Mouse (Mus musculus): Measurements from ENCODE around the gene Rilpl1. TPM values are rescaled to one million over a fixed set of nuclear protein-coding genes. Genes with fewer than 3 reads are reported as not detected.

The Rilpl1 gene
- polyA plus RNA-seq, 1 experiment from 2014 or later, result 13.9 TPM

DNA sequence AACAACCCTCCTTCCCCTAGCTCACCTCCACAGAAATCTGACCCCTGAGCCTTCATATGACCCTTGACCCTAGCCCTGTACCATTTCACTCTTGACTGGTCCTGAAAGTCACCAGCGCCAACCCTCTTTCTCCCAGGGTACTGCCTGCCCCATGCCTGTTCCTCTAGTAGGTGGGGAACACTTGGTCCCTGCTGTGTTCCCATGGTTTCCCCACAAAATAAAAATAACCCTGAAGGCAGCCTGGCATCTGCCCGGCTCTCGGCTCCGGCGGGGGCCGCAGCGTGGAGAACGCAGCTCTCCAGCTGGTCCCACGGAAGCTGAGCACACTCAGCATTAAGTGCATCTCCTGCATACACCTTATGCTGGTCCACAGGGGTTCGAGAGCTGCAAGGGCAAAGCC, 12.5 kb downstream of the Rilpl1 start:
- Histone ChIP-seq H3K4me2 (ENCODE audit: low read length) (no peak overlapping the region), H3K36me3 (ENCODE audit: control insufficient read depth, insufficient read depth, low read length) (peaks cover 16% of the 10 kb centered on the region), H3K4me3 (ENCODE audit: low read length) (no peak overlapping the region), H3K27ac (ENCODE audit: low read depth, low read length) (no peak overlapping the region), H3K4me1 (ENCODE audit: control insufficient read depth, insufficient read depth, low read depth, low read length) (no peaks in the 10 kb centered on the region), H3K9ac (ENCODE audit: low read depth, low read length) (no peak overlapping the region), H3K9me3 (ENCODE audit: control insufficient read depth, low read length) (no peaks in the 10 kb centered on the region), H3K27me3 (replicated peaks; ENCODE audit: control insufficient read depth, insufficient read depth, low read length) (no peaks in the 10 kb centered on the region)
- no peak for ATAC-seq
- 39% methylated on average over 10 of the region's 10 CpGs for WGBS

DNA sequence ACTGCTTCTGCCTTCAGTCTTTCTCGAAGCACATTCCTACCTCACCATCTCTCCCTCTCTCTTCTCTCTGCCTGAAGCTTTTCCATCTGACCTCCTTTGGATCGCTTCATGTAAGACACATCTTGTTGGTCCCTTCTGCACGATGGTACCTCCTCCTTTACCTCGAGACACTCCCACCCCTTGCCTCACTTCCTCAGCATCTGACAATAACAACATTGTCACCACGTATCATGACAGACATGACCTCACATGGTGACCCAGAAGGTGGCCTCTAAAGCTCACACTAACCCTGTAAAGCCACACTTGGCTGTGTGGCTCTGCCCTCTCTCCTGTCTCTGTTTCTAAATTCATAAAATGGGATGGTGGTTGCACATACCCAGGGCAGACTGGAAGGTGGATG, 15.4 kb downstream of the Rilpl1 start:
- ATAC-seq, result no peak
- Histone ChIP-seq H3K27me3 (replicated peaks; ENCODE audit: control insufficient read depth, insufficient read depth, low read length) (no peaks in the 10 kb centered on the region), H3K4me3 (ENCODE audit: low read length) (no peak overlapping the region), H3K4me1 (ENCODE audit: control insufficient read depth, insufficient read depth, low read depth, low read length) (no peaks in the 10 kb centered on the region), H3K9me3 (ENCODE audit: control insufficient read depth, low read length) (no peaks in the 10 kb centered on the region), H3K4me2 (ENCODE audit: low read length) (no peak overlapping the region), H3K36me3 (ENCODE audit: control insufficient read depth, insufficient read depth, low read length) (peaks cover 20% of the 10 kb centered on the region), H3K27ac (ENCODE audit: low read depth, low read length) (no peak overlapping the region), H3K9ac (ENCODE audit: low read depth, low read length) (no peak overlapping the region)
- WGBS, result 79% methylated on average over 5 of the region's 5 CpGs

DNA sequence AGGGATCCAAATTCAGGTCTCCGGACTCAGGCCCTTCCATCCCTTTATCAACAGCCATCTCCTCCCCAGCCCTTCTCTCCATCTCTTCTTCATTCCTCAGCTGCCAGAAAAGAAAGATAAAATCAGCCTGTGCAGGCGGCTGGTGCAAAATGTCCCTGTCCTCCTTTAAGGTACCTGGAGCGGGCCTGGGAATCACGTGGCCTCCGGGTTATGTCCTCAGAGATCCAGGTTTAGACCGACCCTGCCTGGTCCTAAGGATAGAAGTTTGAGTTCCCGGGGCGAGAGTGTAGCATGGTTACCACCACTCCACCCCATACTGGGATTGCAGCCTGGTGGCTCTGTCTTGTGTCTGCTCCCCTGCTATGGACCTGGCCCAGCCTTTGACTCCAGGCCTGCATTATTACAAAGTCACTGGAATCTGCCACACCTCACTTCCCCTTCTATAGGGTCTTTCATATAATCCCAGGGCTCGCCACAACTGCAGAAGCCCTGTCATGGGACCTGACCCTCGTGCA, 20.6 kb downstream of the Rilpl1 start:
- 87% methylated on average over 10 of the region's 10 CpGs for WGBS

DNA sequence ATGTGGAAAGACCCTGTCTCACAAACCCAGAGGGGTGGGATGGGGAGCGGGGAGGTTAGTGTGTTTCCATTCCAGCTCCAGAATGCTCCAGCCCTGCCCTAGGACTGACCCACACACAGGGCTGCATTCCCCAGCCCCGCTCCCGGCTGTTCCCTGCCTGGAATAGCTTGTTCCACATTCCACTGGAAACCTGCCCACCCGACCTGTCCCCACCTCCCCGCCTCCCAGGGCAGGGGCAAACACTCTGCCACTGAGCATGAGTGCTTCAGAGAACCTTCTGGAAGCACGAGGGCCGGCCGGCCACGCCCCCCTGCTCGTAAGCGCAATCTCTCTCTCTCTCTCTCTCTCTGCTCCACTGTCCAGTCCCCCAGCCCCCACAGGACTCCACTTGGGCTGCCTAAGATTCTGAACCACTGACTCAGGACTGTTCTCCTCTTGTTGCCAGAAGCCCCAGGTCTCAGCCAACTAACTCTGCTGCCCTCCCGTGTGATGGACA, 21.4 kb downstream of the Rilpl1 start:
- Histone ChIP-seq H3K9ac (ENCODE audit: low read depth, low read length) (no peak overlapping the region), H3K4me2 (ENCODE audit: low read length) (no peak overlapping the region), H3K36me3 (ENCODE audit: control insufficient read depth, insufficient read depth, low read length) (peaks cover 17% of the 10 kb centered on the region), H3K4me3 (ENCODE audit: low read length) (no peak overlapping the region), H3K9me3 (ENCODE audit: control insufficient read depth, low read length) (no peaks in the 10 kb centered on the region), H3K27me3 (replicated peaks; ENCODE audit: control insufficient read depth, insufficient read depth, low read length) (no peaks in the 10 kb centered on the region), H3K4me1 (ENCODE audit: control insufficient read depth, insufficient read depth, low read depth, low read length) (no peaks in the 10 kb centered on the region), H3K27ac (ENCODE audit: low read depth, low read length) (no peak overlapping the region; the same call in 1 of the 2 replicates)
- ATAC-seq, result no peak
- 86% methylated on average over 12 of the region's 12 CpGs for WGBS

More for the DNA sequence above, 20.6 kb downstream of the Rilpl1 start:
- no peak overlapping the region for H3K4me3 ChIP-seq (ENCODE audit: low read length)
- no peaks in the 10 kb centered on the region for H3K4me1 ChIP-seq (ENCODE audit: control insufficient read depth, insufficient read depth, low read depth, low read length)
- H3K36me3 ChIP-seq (ENCODE audit: control insufficient read depth, insufficient read depth, low read length), result peaks cover 17% of the 10 kb centered on the region
- H3K27me3 ChIP-seq (replicated peaks; ENCODE audit: control insufficient read depth, insufficient read depth, low read length), result no peaks in the 10 kb centered on the region
- no peak overlapping the region for H3K9ac ChIP-seq (ENCODE audit: low read depth, low read length)
- H3K9me3 ChIP-seq (ENCODE audit: control insufficient read depth, low read length), result no peaks in the 10 kb centered on the region
- H3K27ac ChIP-seq (ENCODE audit: low read depth, low read length), result no peak overlapping the region
- ATAC-seq, result no peak
- no peak overlapping the region for H3K4me2 ChIP-seq (ENCODE audit: low read length)

DNA sequence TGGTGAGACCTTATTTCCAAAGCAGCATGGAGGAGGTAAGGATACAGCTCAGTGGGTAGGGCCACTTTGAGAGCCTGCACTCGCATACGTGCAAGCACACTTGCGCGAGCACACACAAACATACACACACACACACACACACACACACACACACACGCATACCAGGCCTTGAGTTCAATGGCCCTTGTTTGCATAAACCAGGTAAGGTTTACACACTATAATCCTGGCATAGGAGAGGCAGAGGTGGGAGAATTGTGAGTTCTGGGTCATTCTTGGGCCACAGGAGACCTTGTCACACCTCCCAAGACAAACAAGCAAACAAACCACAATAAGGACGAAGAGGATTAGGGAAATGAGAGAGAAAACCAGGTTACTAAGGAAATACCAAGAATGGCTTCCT, 22.0 kb downstream of the Rilpl1 start:
- no peak for ATAC-seq
- Histone ChIP-seq H3K4me2 (ENCODE audit: low read length) (no peak overlapping the region), H3K27me3 (replicated peaks; ENCODE audit: control insufficient read depth, insufficient read depth, low read length) (no peaks in the 10 kb centered on the region), H3K4me3 (ENCODE audit: low read length) (no peak overlapping the region), H3K27ac (ENCODE audit: low read depth, low read length) (no peak overlapping the region), H3K9me3 (ENCODE audit: control insufficient read depth, low read length) (no peaks in the 10 kb centered on the region), H3K4me1 (ENCODE audit: control insufficient read depth, insufficient read depth, low read depth, low read length) (no peaks in the 10 kb centered on the region), H3K9ac (ENCODE audit: low read depth, low read length) (no peak overlapping the region), H3K36me3 (ENCODE audit: control insufficient read depth, insufficient read depth, low read length) (peaks cover 13% of the 10 kb centered on the region)
- 96% methylated on average over 6 of the region's 6 CpGs for WGBS

DNA sequence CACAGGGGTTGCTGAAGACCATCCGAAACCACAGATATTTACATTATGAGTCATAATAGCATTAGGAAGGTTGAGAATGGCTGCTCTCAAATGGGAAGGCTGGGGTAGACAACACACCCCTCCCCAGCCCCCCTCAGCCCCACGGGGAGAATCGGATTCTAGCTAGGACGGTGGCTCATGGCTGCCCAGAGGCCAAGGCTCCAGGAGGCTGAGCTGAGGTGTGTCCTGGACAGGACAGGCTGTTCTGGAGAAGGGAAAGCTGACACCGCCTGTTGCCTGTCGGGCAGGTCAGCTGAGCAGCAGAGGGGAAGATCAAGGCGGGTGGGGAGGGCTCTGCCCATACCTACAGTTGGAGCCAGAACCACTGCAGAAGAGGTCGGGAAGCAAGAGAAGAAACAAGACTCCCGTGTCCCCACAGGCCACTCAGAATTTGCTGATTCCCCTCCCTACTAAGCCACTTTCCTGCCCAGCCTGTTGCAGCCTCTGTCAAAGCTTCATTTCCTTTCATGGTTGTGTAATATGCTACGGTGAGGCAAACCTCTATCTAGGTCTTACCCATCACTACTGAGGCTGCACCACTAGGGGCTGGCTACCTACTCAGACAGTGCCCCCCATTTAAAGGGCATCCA, 24.3 kb downstream of the Rilpl1 start:
- 88% methylated on average over 10 of the region's 10 CpGs for WGBS
- no peak for ATAC-seq
- no peaks in the 10 kb centered on the region for H3K27me3 ChIP-seq (replicated peaks; ENCODE audit: control insufficient read depth, insufficient read depth, low read length)

DNA sequence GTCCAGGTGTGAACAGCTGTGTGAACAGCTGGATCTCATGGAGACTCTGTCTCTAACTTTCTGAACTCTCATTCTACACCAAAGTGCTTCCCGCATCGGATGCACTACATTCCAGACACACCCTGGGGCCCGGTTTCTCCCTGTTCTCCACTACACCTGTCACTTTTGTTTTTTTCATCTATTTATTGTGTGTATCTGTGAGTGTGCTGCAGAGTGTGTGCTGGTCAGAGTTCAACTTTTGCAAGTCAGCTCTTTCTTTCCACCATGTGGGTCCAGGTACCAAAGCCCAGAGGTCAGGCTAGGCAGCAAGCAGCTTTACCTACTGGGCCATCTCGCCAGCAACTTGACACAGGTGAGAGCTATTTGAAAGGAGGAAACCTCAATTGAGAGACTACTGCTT, 26.0 kb downstream of the Rilpl1 start:
- H3K9ac ChIP-seq (ENCODE audit: low read depth, low read length), result no peak overlapping the region
- 92% methylated on average over 4 of the region's 4 CpGs for WGBS
- no peaks in the 10 kb centered on the region for H3K4me1 ChIP-seq (ENCODE audit: control insufficient read depth, insufficient read depth, low read depth, low read length)
- no peak for ATAC-seq
- H3K27ac ChIP-seq (ENCODE audit: low read depth, low read length), result no peak overlapping the region
- no peaks in the 10 kb centered on the region for H3K9me3 ChIP-seq (ENCODE audit: control insufficient read depth, low read length)
- no peak overlapping the region for H3K4me3 ChIP-seq (ENCODE audit: low read length)
- no peaks in the 10 kb centered on the region for H3K27me3 ChIP-seq (replicated peaks; ENCODE audit: control insufficient read depth, insufficient read depth, low read length)
- H3K4me2 ChIP-seq (ENCODE audit: low read length), result no peak overlapping the region
- peaks cover 3% of the 10 kb centered on the region; the same call in 1 of the 2 replicates for H3K36me3 ChIP-seq (ENCODE audit: control insufficient read depth, insufficient read depth, low read length)

More for the DNA sequence above, 24.3 kb downstream of the Rilpl1 start:
- no peak overlapping the region for H3K4me3 ChIP-seq (ENCODE audit: low read length)
- H3K27ac ChIP-seq (ENCODE audit: low read depth, low read length), result no peak overlapping the region
- H3K36me3 ChIP-seq (ENCODE audit: control insufficient read depth, insufficient read depth, low read length), result peaks cover 3% of the 10 kb centered on the region; the same call in 1 of the 2 replicates
- H3K9me3 ChIP-seq (ENCODE audit: control insufficient read depth, low read length), result no peaks in the 10 kb centered on the region
- H3K4me1 ChIP-seq (ENCODE audit: control insufficient read depth, insufficient read depth, low read depth, low read length), result no peaks in the 10 kb centered on the region
- H3K9ac ChIP-seq (ENCODE audit: low read depth, low read length), result no peak overlapping the region
- no peak overlapping the region for H3K4me2 ChIP-seq (ENCODE audit: low read length)

DNA sequence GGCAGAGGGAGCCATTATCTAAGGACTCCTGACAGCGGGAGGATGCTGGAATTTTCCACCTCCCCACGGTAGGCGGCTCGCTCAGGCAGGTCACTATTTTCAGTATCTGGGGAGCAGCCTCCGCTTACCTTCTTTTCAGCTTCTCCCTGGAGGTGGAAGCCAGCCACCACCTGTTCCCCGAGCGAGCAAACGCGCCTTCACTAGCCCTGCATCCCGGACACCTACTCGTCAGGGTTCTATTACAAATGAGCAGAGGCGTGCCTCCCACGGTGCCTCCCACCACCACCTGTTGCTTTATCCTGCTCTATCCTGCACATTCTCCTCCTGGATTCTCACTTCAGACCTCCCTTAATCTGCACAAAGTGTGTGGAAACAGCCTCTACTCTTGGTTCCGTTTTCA, 27.4 kb downstream of the Rilpl1 start:
- no peak overlapping the region for H3K4me3 ChIP-seq (ENCODE audit: low read length)
- peaks cover 3% of the 10 kb centered on the region for H3K36me3 ChIP-seq (ENCODE audit: control insufficient read depth, insufficient read depth, low read length)

DNA sequence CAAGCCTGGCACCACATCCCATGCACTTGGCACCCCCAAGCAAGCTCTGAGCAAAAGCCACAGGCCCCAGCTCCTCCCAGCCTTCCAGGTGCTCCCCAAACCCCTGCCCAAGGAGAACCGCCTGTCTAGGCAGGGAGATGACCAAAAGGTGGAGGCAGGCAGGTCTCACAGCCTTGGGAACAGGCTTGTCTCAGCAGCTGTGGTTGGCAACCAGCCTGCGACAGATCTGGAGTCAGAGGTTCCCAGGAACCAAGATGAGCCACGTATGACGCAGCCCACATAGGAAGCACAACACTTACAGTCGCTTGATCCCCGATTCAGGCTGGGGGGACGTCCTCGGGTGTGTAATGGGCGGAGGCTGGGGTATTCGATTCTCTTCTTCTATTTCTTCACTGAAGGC, 29.6 kb downstream of the Rilpl1 start:
- no peaks in the 10 kb centered on the region for H3K4me1 ChIP-seq (ENCODE audit: control insufficient read depth, insufficient read depth, low read depth, low read length)
- no peak overlapping the region for H3K4me2 ChIP-seq (ENCODE audit: low read length)
- ATAC-seq, result no peak
- H3K9ac ChIP-seq (ENCODE audit: low read depth, low read length), result no peak overlapping the region
- 90% methylated on average over 10 of the region's 10 CpGs for WGBS
- no peaks in the 10 kb centered on the region for H3K27me3 ChIP-seq (replicated peaks; ENCODE audit: control insufficient read depth, insufficient read depth, low read length)
- H3K4me3 ChIP-seq (ENCODE audit: low read length), result no peak overlapping the region
- peaks cover 3% of the 10 kb centered on the region for H3K36me3 ChIP-seq (ENCODE audit: control insufficient read depth, insufficient read depth, low read length)
- no peak overlapping the region for H3K27ac ChIP-seq (ENCODE audit: low read depth, low read length)
- H3K9me3 ChIP-seq (ENCODE audit: control insufficient read depth, low read length), result no peaks in the 10 kb centered on the region

More for the DNA sequence above, 27.4 kb downstream of the Rilpl1 start:
- Histone ChIP-seq H3K9ac (ENCODE audit: low read depth, low read length) (no peak overlapping the region), H3K27me3 (replicated peaks; ENCODE audit: control insufficient read depth, insufficient read depth, low read length) (no peaks in the 10 kb centered on the region), H3K4me2 (ENCODE audit: low read length) (no peak overlapping the region), H3K9me3 (ENCODE audit: control insufficient read depth, low read length) (no peaks in the 10 kb centered on the region), H3K27ac (ENCODE audit: low read depth, low read length) (no peak overlapping the region), H3K4me1 (ENCODE audit: control insufficient read depth, insufficient read depth, low read depth, low read length) (no peaks in the 10 kb centered on the region)
- no peak for ATAC-seq
- WGBS, result 74% methylated on average over 14 of the region's 14 CpGs
